Mouse (Mus musculus): ENCODE results near the gene Plac1. TPM values are rescaled to one million over a fixed set of nuclear protein-coding genes. Genes with fewer than 3 reads are reported as not detected.

Gene Plac1
- polyA plus RNA-seq, 1 experiment from 2014 or later, result 5.8 TPM

GRCm38 (mm10) chrX:53057760-53058090 is 182.2 kb downstream of the Plac1 start:
- ATAC-seq (ENCODE audit: low FRiP score, low TSS enrichment), result no peak
- H3K4me2 ChIP-seq (replicated peaks; ENCODE audit: low read depth, low read length), result peak overlapping the region; percentile 61
- peak overlapping the region; percentile 63 for H3K9ac ChIP-seq (replicated peaks; ENCODE audit: low read length)
- 38% methylated on average over 6 of the region's 6 CpGs for WGBS
- H3K4me3 ChIP-seq (ENCODE audit: low read length), result peak overlapping the region; percentile 64
- no peaks in the 10 kb centered on the region for H3K36me3 ChIP-seq (ENCODE audit: insufficient read depth, low read length)
- H3K27me3 ChIP-seq (ENCODE audit: insufficient read depth, low read length), result 0 out of 2 replicates have a peak, but pooled peaks cover 2% of the 10 kb centered on the region
- 0 out of 2 replicates have a peak, but pooled peaks cover 25% of the 10 kb centered on the region for H3K4me1 ChIP-seq (ENCODE audit: insufficient read depth, low read length)
- no peaks in the 10 kb centered on the region for H3K9me3 ChIP-seq (ENCODE audit: low read length)
- H3K27ac ChIP-seq (ENCODE audit: low read length), result peak overlapping the region; percentile 92

GRCm38 (mm10) chrX:53057054-53057759 is 182.7 kb downstream of the Plac1 start:
- H3K9me3 ChIP-seq (ENCODE audit: low read length), result no peaks in the 10 kb centered on the region
- H3K4me2 ChIP-seq (replicated peaks; ENCODE audit: low read depth, low read length), result peak overlapping the region; percentile 61
- H3K9ac ChIP-seq (replicated peaks; ENCODE audit: low read length), result peak overlapping the region; percentile 82
- peak overlapping the region; percentile 92 for H3K27ac ChIP-seq (ENCODE audit: low read length)
- ATAC-seq (ENCODE audit: low FRiP score, low TSS enrichment), result peak; percentile 91
- WGBS, result 8% methylated on average over 33 of the region's 42 CpGs
- peak overlapping the region; percentile 64 for H3K4me3 ChIP-seq (ENCODE audit: low read length)
- H3K27me3 ChIP-seq (ENCODE audit: insufficient read depth, low read length), result 0 out of 2 replicates have a peak, but pooled peaks cover 2% of the 10 kb centered on the region
- H3K4me1 ChIP-seq (ENCODE audit: insufficient read depth, low read length), result 0 out of 2 replicates have a peak, but pooled peaks cover 30% of the 10 kb centered on the region
- no peaks in the 10 kb centered on the region for H3K36me3 ChIP-seq (ENCODE audit: insufficient read depth, low read length)

- H3K27me3 ChIP-seq (ENCODE audit: insufficient read depth, low read length), result 0 out of 2 replicates have a peak, but pooled peaks cover 2% of the 10 kb centered on the region
- peak overlapping the region; percentile 82 for H3K9ac ChIP-seq (replicated peaks; ENCODE audit: low read length)
- 0 out of 2 replicates have a peak, but pooled peaks cover 31% of the 10 kb centered on the region for H3K4me1 ChIP-seq (ENCODE audit: insufficient read depth, low read length)
- no peak; the same call in 1 of the 2 replicates for ATAC-seq (ENCODE audit: low FRiP score, low TSS enrichment)
- WGBS, result 15% methylated on average over 29 of the region's 33 CpGs
- H3K4me3 ChIP-seq (ENCODE audit: low read length), result peak overlapping the region; percentile 64
- H3K4me2 ChIP-seq (replicated peaks; ENCODE audit: low read depth, low read length), result peak overlapping the region; percentile 61
- no peaks in the 10 kb centered on the region for H3K36me3 ChIP-seq (ENCODE audit: insufficient read depth, low read length)
- no peaks in the 10 kb centered on the region for H3K9me3 ChIP-seq (ENCODE audit: low read length)
- peak overlapping the region; percentile 92 for H3K27ac ChIP-seq (ENCODE audit: low read length)
Measured at GRCm38 (mm10) chrX:53056627-53057026, 183.3 kb downstream of the Plac1 start.

- Histone ChIP-seq H3K4me1 (ENCODE audit: insufficient read depth, low read length) (0 out of 2 replicates have a peak, but pooled peaks cover 36% of the 10 kb centered on the region), H3K4me3 (ENCODE audit: low read length) (peak overlapping the region; percentile 64), H3K9ac (replicated peaks; ENCODE audit: low read length) (peak overlapping the region; percentile 82), H3K4me2 (replicated peaks; ENCODE audit: low read depth, low read length) (peak overlapping the region; percentile 61), H3K27me3 (ENCODE audit: insufficient read depth, low read length) (0 out of 2 replicates have a peak, but pooled peaks cover 2% of the 10 kb centered on the region), H3K9me3 (ENCODE audit: low read length) (no peaks in the 10 kb centered on the region), H3K27ac (ENCODE audit: low read length) (peak overlapping the region; percentile 92), H3K36me3 (ENCODE audit: insufficient read depth, low read length) (no peaks in the 10 kb centered on the region)
- no peak for ATAC-seq (ENCODE audit: low FRiP score, low TSS enrichment)
- 16% methylated on average over 9 of the region's 9 CpGs for WGBS
Measured at GRCm38 (mm10) chrX:53055771-53056170, 184.1 kb downstream of the Plac1 start.

GRCm38 (mm10) chrX:53053885-53054284 is 186.0 kb downstream of the Plac1 start:
- Histone ChIP-seq H3K27ac (ENCODE audit: low read length) (peak overlapping the region; percentile 73), H3K27me3 (ENCODE audit: insufficient read depth, low read length) (0 out of 2 replicates have a peak, but pooled peaks cover 2% of the 10 kb centered on the region), H3K4me2 (replicated peaks; ENCODE audit: low read depth, low read length) (peak overlapping the region; percentile 45), H3K36me3 (ENCODE audit: insufficient read depth, low read length) (no peaks in the 10 kb centered on the region), H3K9me3 (ENCODE audit: low read length) (no peaks in the 10 kb centered on the region), H3K9ac (replicated peaks; ENCODE audit: low read length) (peak overlapping the region; percentile 46; the same call in 1 of the 2 replicates), H3K4me3 (ENCODE audit: low read length) (peak overlapping the region; percentile 35), H3K4me1 (ENCODE audit: insufficient read depth, low read length) (peaks cover 34% of the 10 kb centered on the region; the same call in 1 of the 2 replicates)
- WGBS, result 43% methylated on average over 5 of the region's 5 CpGs
- ATAC-seq (ENCODE audit: low FRiP score, low TSS enrichment), result no peak

- H3K27ac ChIP-seq (ENCODE audit: low read length), result peak overlapping the region; percentile 73
- H3K36me3 ChIP-seq (ENCODE audit: insufficient read depth, low read length), result no peaks in the 10 kb centered on the region
- peak overlapping the region; percentile 15 for H3K4me3 ChIP-seq (ENCODE audit: low read length)
- no peaks in the 10 kb centered on the region for H3K27me3 ChIP-seq (ENCODE audit: insufficient read depth, low read length)
- 11% methylated on average over 13 of the region's 13 CpGs for WGBS
- peak overlapping the region; percentile 44 for H3K4me2 ChIP-seq (replicated peaks; ENCODE audit: low read depth, low read length)
- H3K9ac ChIP-seq (replicated peaks; ENCODE audit: low read length), result peak overlapping the region; percentile 51; the same call in 1 of the 2 replicates
- H3K9me3 ChIP-seq (ENCODE audit: low read length), result no peaks in the 10 kb centered on the region
- H3K4me1 ChIP-seq (ENCODE audit: insufficient read depth, low read length), result peaks cover 33% of the 10 kb centered on the region; the same call in 1 of the 2 replicates
- peak; percentile 59 for ATAC-seq (ENCODE audit: low FRiP score, low TSS enrichment)
Measured at GRCm38 (mm10) chrX:53052652-53053500, 187.0 kb downstream of the Plac1 start.

GRCm38 (mm10) chrX:53050353-53050752 is 189.6 kb downstream of the Plac1 start:
- 0 out of 2 replicates have a peak overlapping the region, but pooled peaks have one; percentile 35 for H3K9ac ChIP-seq (replicated peaks; ENCODE audit: low read length)
- H3K4me1 ChIP-seq (ENCODE audit: insufficient read depth, low read length), result peaks cover 39% of the 10 kb centered on the region
- H3K9me3 ChIP-seq (ENCODE audit: low read length), result no peaks in the 10 kb centered on the region
- H3K36me3 ChIP-seq (ENCODE audit: insufficient read depth, low read length), result no peaks in the 10 kb centered on the region
- peak overlapping the region; percentile 32 for H3K4me3 ChIP-seq (ENCODE audit: low read length)
- no peaks in the 10 kb centered on the region for H3K27me3 ChIP-seq (ENCODE audit: insufficient read depth, low read length)
- WGBS, result 16% methylated on average over 3 of the region's 9 CpGs
- peak overlapping the region; percentile 48 for H3K4me2 ChIP-seq (replicated peaks; ENCODE audit: low read depth, low read length)
- peak overlapping the region; percentile 58; the same call in 1 of the 2 replicates for H3K27ac ChIP-seq (ENCODE audit: low read length)
- ATAC-seq (ENCODE audit: low FRiP score, low TSS enrichment), result no peak

- H3K27me3 ChIP-seq (ENCODE audit: insufficient read depth, low read length), result no peaks in the 10 kb centered on the region
- H3K9me3 ChIP-seq (ENCODE audit: low read length), result no peaks in the 10 kb centered on the region
- H3K4me3 ChIP-seq (ENCODE audit: low read length), result no peak overlapping the region
- H3K27ac ChIP-seq (ENCODE audit: low read length), result no peak overlapping the region
- H3K9ac ChIP-seq (replicated peaks; ENCODE audit: low read length), result no peak overlapping the region
- peaks cover 40% of the 10 kb centered on the region for H3K4me1 ChIP-seq (ENCODE audit: insufficient read depth, low read length)
- H3K36me3 ChIP-seq (ENCODE audit: insufficient read depth, low read length), result no peaks in the 10 kb centered on the region
- ATAC-seq (ENCODE audit: low FRiP score, low TSS enrichment), result no peak
- no peak overlapping the region for H3K4me2 ChIP-seq (replicated peaks; ENCODE audit: low read depth, low read length)
- WGBS, result 42% methylated on average over 4 of the region's 4 CpGs
Measured at GRCm38 (mm10) chrX:53049196-53049595, 190.7 kb downstream of the Plac1 start.

GRCm38 (mm10) chrX:53046911-53047310 is 193.0 kb downstream of the Plac1 start:
- Histone ChIP-seq H3K4me3 (ENCODE audit: low read length) (no peak overlapping the region), H3K27me3 (ENCODE audit: insufficient read depth, low read length) (no peaks in the 10 kb centered on the region), H3K9ac (replicated peaks; ENCODE audit: low read length) (no peak overlapping the region), H3K27ac (ENCODE audit: low read length) (0 out of 2 replicates have a peak overlapping the region, but pooled peaks have one; percentile 6), H3K36me3 (ENCODE audit: insufficient read depth, low read length) (no peaks in the 10 kb centered on the region), H3K9me3 (ENCODE audit: low read length) (no peaks in the 10 kb centered on the region), H3K4me1 (ENCODE audit: insufficient read depth, low read length) (peaks cover 26% of the 10 kb centered on the region), H3K4me2 (replicated peaks; ENCODE audit: low read depth, low read length) (no peak overlapping the region)
- ATAC-seq (ENCODE audit: low FRiP score, low TSS enrichment), result no peak
- 31% methylated on average over 2 of the region's 2 CpGs for WGBS
